In genomic region chr4:139601519-139602356, GRCm38 (mm10) we compare ENCODE assay signal across 9 mouse cellular contexts. TPM values are rescaled to one million over a fixed set of nuclear protein-coding genes. Genes with fewer than 3 reads are reported as not detected.
A peak's percentile ranks its signal among the peaks of the same experiment; 100 is the strongest.
DNase-seq lines count a peak whose midpoint lies in the region; ATAC-seq lines count a peak whose summit lies in the region.
"Had no signal": no experiment of that assay in that cellular context is flagged by ENCODE, and none has a peak within 500 bp of the region (broad histone marks: within the 10 kb centered on the region; RNA-seq: fewer than 3 reads in every experiment).

No protein-coding gene starts in this region.

- H3K4me1 ChIP-seq in kidney, embryonic 15.5 days: peaks cover 63% of the 10 kb centered on the region
- H3K4me1 ChIP-seq in embryonic facial prominence, embryonic 11.5 days (ENCODE audit: control insufficient read depth, insufficient read depth, low read length): peaks cover 15% of the 10 kb centered on the region
- H3K4me1 ChIP-seq in liver, embryonic 15.5 days (replicated peaks): peaks cover 55% of the 10 kb centered on the region

- no peak overlapping the region for H3K4me3 ChIP-seq in kidney, embryonic 15.5 days (replicated peaks)
- H3K4me3 ChIP-seq in embryonic facial prominence, embryonic 11.5 days (ENCODE audit: low read depth, low read length): no peak overlapping the region
- H3K4me3 ChIP-seq in liver, embryonic 15.5 days (replicated peaks): no peak overlapping the region

- peaks cover 28% of the 10 kb centered on the region for H3K36me3 ChIP-seq in kidney, embryonic 15.5 days
- H3K36me3 ChIP-seq in embryonic facial prominence, embryonic 11.5 days (replicated peaks; ENCODE audit: control insufficient read depth, insufficient read depth, low read depth, low read length): no peaks in the 10 kb centered on the region
- 0 out of 2 replicates have a peak, but pooled peaks cover 2% of the 10 kb centered on the region for H3K36me3 ChIP-seq in liver, embryonic 15.5 days (replicated peaks)

- WGBS in kidney, embryonic 15.5 days: 52% methylated on average over 7 of the region's 7 CpGs
- 51% methylated on average over 7 of the region's 7 CpGs for WGBS in embryonic facial prominence, embryonic 11.5 days
- 43% methylated on average over 7 of the region's 7 CpGs for WGBS in liver, embryonic 15.5 days (ENCODE audit: insufficient replicate concordance)

- ATAC-seq in kidney, embryonic 15.5 days (replicated peaks; ENCODE audit: low FRiP score): no peak
- ATAC-seq in embryonic facial prominence, embryonic 11.5 days (replicated peaks; ENCODE audit: insufficient number of reproducible peaks, low FRiP score, low TSS enrichment, low read depth): no peak
- ATAC-seq in liver, embryonic 15.5 days (ENCODE audit: insufficient read depth): no peak
- ATAC-seq in activated CD4-positive, CD25-positive, alpha-beta regulatory T cell, adult 4 months: no peak

- DNase-seq in kidney, postnatal 4 days: no peak
- DNase-seq in Muller cell, postnatal 12 days (ENCODE audit: inconsistent ontology term): peak; percentile 59
- DNase-seq in embryonic facial prominence, embryonic 11.5 days (ENCODE audit: low spot score): no peak
- DNase-seq in cerebellum, adult 8-10 months: no peak
- DNase-seq: adrenal gland, adult 8-10 months had no signal

- no peak overlapping the region for H3K4me2 ChIP-seq in kidney, embryonic 15.5 days
- no peak overlapping the region for H3K4me2 ChIP-seq in embryonic facial prominence, embryonic 11.5 days (ENCODE audit: low read depth, low read length)
- no peak overlapping the region for H3K4me2 ChIP-seq in liver, embryonic 15.5 days

- peak overlapping the region; percentile 1; the same call in 1 of the 2 replicates for H3K9ac ChIP-seq in kidney, embryonic 15.5 days
- H3K9ac ChIP-seq in embryonic facial prominence, embryonic 11.5 days (replicated peaks; ENCODE audit: low read length): 0 out of 2 replicates have a peak overlapping the region, but pooled peaks have one; percentile 19
- H3K9ac ChIP-seq in liver, embryonic 15.5 days: no peak overlapping the region

- H3K27ac ChIP-seq in kidney, embryonic 15.5 days: peak overlapping the region; percentile 74
- peak overlapping the region; percentile 61; the same call in 1 of the 2 replicates for H3K27ac ChIP-seq in embryonic facial prominence, embryonic 11.5 days (replicated peaks; ENCODE audit: low read depth, low read length)
- H3K27ac ChIP-seq in liver, embryonic 15.5 days (replicated peaks): 0 out of 2 replicates have a peak overlapping the region, but pooled peaks have one; percentile 41

- no peaks in the 10 kb centered on the region for H3K9me3 ChIP-seq in kidney, embryonic 15.5 days (replicated peaks)
- H3K9me3 ChIP-seq in embryonic facial prominence, embryonic 11.5 days (replicated peaks; ENCODE audit: control insufficient read depth, low read length): no peaks in the 10 kb centered on the region
- no peaks in the 10 kb centered on the region for H3K9me3 ChIP-seq in liver, embryonic 15.5 days (replicated peaks)

- H3K27me3 ChIP-seq in kidney, embryonic 15.5 days: no peaks in the 10 kb centered on the region
- H3K27me3 ChIP-seq in embryonic facial prominence, embryonic 11.5 days (ENCODE audit: control insufficient read depth, insufficient read depth, low read length): no peaks in the 10 kb centered on the region
- H3K27me3 ChIP-seq in liver, embryonic 15.5 days: no peaks in the 10 kb centered on the region; the same call in 1 of the 2 replicates

RNA-seq across cellular contexts. Expression of gene Gm21969, which starts 1.2 kb away (rescaled TPM):
- not detected in 2 replicates for polyA plus RNA-seq in kidney, embryonic 15.5 days (2015; fragmentation: Nextera tagmentation; extraction: Ambion mirVana)
- polyA plus RNA-seq in embryonic facial prominence, embryonic 11.5 days (2014; fragmentation: Nextera tagmentation; extraction: Ambion mirVana): not detected in 2 replicates
- not detected in 2 replicates for polyA plus RNA-seq in liver, embryonic 15.5 days (2015; fragmentation: Nextera tagmentation; extraction: Ambion mirVana)
- not detected for polyA plus RNA-seq in activated CD4-positive, CD25-positive, alpha-beta regulatory T cell, adult 4 months (2017; shearing (Covaris generic))
- polyA plus RNA-seq: gonadal fat pad, adult 2 months had no signal

RNA-seq across cellular contexts. Expression of gene Aldh4a1, which starts 20.9 kb away (rescaled TPM):
- polyA plus RNA-seq in kidney, embryonic 15.5 days (2015; fragmentation: Nextera tagmentation; extraction: Ambion mirVana): 80.5 and 85.0 TPM in 2 replicates
- polyA plus RNA-seq in embryonic facial prominence, embryonic 11.5 days (2014; fragmentation: Nextera tagmentation; extraction: Ambion mirVana): 13.1 and 14.7 TPM in 2 replicates
- 85.0 and 99.8 TPM in 2 replicates for polyA plus RNA-seq in liver, embryonic 15.5 days (2015; fragmentation: Nextera tagmentation; extraction: Ambion mirVana)
- polyA plus RNA-seq in activated CD4-positive, CD25-positive, alpha-beta regulatory T cell, adult 4 months (2017; shearing (Covaris generic)): 10 to 100 TPM in 1 of 2 experiments, 1 to 10 TPM in 1; 6.7 to 11.3 TPM

RNA-seq across cellular contexts. Expression of gene Tas1r2, which starts 51.6 kb away (rescaled TPM):
- not detected in 2 replicates for polyA plus RNA-seq in kidney, embryonic 15.5 days (2015; fragmentation: Nextera tagmentation; extraction: Ambion mirVana)
- polyA plus RNA-seq in embryonic facial prominence, embryonic 11.5 days (2014; fragmentation: Nextera tagmentation; extraction: Ambion mirVana): not detected in 2 replicates
- not detected in 2 replicates for polyA plus RNA-seq in liver, embryonic 15.5 days (2015; fragmentation: Nextera tagmentation; extraction: Ambion mirVana)
- not detected for polyA plus RNA-seq in activated CD4-positive, CD25-positive, alpha-beta regulatory T cell, adult 4 months (2017; shearing (Covaris generic))
- polyA plus RNA-seq: gonadal fat pad, adult 2 months had no signal
